Mouse (Mus musculus) limb, embryonic 15.5 days (tissue): ENCODE data around the gene Cmtm1. TPM values are rescaled to one million over a fixed set of nuclear protein-coding genes. Genes with fewer than 3 reads are reported as not detected.
"Not testable (repeated sequence)": the region's sequence is repeated elsewhere in the genome, so short reads cannot be mapped to it uniquely, and the experiment has no call there.

Experiments used
- ATAC-seq: fragments of 200-750 bp; cut with Nextera tagmentation; 2 replicates; pipeline ENCODE4 v1.8.0; 2017; ENCODE audit warnings: low read depth, moderate TSS enrichment; ENCODE audit not compliant: insufficient number of reproducible peaks, low FRiP score, low TSS enrichment
- H3K27ac ChIP-seq: fragments of 300-500 bp; sonication (generic); 2 replicates; pipeline ENCODE4 v1.5.1; 2015; ENCODE audit warnings: moderate library complexity, mild to moderate bottlenecking, inconsistent platforms
- H3K27me3 ChIP-seq: fragments of 300-500 bp; sonication (generic); 2 replicates; pipeline ENCODE4 v1.6.1; 2015; ENCODE audit warnings: inconsistent platforms
- H3K36me3 ChIP-seq: fragments of 300-500 bp; sonication (generic); 2 replicates; pipeline ENCODE4 v1.6.1; 2015; ENCODE audit warnings: inconsistent platforms
- H3K4me1 ChIP-seq: fragments of 300-500 bp; sonication (generic); 2 replicates; pipeline ENCODE4 v1.6.1; 2015; ENCODE audit warnings: inconsistent platforms
- H3K4me2 ChIP-seq: fragments of 300-500 bp; sonication (generic); 2 replicates; pipeline ENCODE4 v1.6.1; 2015; ENCODE audit warnings: mild to moderate bottlenecking, inconsistent platforms
- H3K4me3 ChIP-seq: fragments of 300-500 bp; sonication (generic); 2 replicates; pipeline ENCODE4 v1.5.1; 2015; ENCODE audit warnings: mild to moderate bottlenecking, inconsistent platforms
- H3K9ac ChIP-seq: fragments of 300-500 bp; sonication (generic); 2 replicates; pipeline ENCODE4 v1.6.1; 2015; ENCODE audit warnings: inconsistent platforms
- H3K9me3 ChIP-seq: fragments of 300-500 bp; sonication (generic); 2 replicates; pipeline ENCODE4 v1.6.1; 2016; ENCODE audit warnings: inconsistent platforms
- WGBS: fragments of 180-500 bp; shearing (Covaris S2); methylation state at CpG from one replicate; pipeline ENCODE4 v1.1.7; 2015; 5-methylcytosine and 5-hydroxymethylcytosine counted together
- polyA plus RNA-seq: library from polyadenylated mRNA; unstranded; fragments of >200 nt; fragmentation: Nextera tagmentation; extraction: Ambion mirVana; gene quantifications from 2 replicates; pipeline ENCODE4 v1.2.1, GENCODE M21; 2015

Gene Cmtm1
- polyA plus RNA-seq, 1 experiment from 2014 or later, result not detected

DNA sequence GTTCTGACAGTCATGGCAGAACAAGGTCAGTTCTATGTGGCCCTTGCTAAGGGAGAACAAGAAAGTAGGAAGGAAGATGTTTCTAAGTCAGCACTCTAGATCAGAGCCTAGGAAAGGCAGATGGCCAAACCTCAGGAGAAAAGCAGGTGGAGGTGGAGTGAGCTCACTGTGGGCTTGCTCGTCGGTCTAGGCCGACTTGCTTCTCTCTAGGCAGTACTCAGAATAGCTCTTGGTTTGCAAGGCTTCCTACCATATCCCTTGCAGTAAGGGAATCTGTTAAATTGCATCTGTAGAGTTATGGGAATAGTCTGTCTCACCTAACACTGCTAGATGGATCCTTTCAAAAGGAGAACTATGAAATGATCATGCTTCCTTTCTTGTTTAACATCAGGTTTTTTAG lies 2.1 kb upstream of the Cmtm1 start:
- H3K9me3 ChIP-seq, H3K9ac ChIP-seq, H3K27ac ChIP-seq, H3K4me2 ChIP-seq, H3K27me3 ChIP-seq, H3K4me3 ChIP-seq, H3K4me1 ChIP-seq, H3K36me3 ChIP-seq, ATAC-seq: not testable (repeated sequence)
- WGBS, result 91% methylated on average over 3 of the region's 3 CpGs

GRCm38 (mm10) chr8:104308341-104308740 lies 1.6 kb downstream of the Cmtm1 start:
- not testable (repeated sequence) for H3K4me3 ChIP-seq, H3K27ac ChIP-seq, H3K36me3 ChIP-seq, H3K9ac ChIP-seq, H3K27me3 ChIP-seq, H3K4me1 ChIP-seq, H3K4me2 ChIP-seq, ATAC-seq, H3K9me3 ChIP-seq
- WGBS, result 55% methylated on average over 6 of the region's 6 CpGs

DNA sequence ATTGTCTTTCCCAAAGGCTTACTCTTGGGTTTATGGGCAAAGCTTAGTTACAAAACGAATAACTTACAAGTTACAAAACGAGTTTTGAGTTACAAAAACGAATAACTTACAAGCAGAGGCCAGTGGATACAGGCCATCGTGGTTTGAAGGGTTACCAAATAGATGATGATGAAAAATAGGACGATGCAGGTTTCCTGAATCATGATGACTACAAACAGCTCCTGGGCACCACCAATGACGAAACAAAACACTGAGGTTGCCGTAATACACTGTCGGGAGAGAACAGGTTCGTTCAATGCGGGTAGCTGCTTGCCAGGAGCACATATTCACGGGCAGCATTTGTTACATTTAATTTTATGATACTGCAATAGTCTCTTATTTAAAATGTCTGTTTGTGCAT lies 5.0 kb downstream of the Cmtm1 start:
- 81% methylated on average over 11 of the region's 11 CpGs for WGBS

GRCm38 (mm10) chr8:104302536-104302935 lies 7.4 kb downstream of the Cmtm1 start:
- H3K9ac ChIP-seq, ATAC-seq, H3K27me3 ChIP-seq, H3K27ac ChIP-seq, H3K4me3 ChIP-seq, H3K4me1 ChIP-seq, H3K36me3 ChIP-seq, H3K9me3 ChIP-seq, H3K4me2 ChIP-seq: not testable (repeated sequence)
- WGBS, result 93% methylated on average over 4 of the region's 4 CpGs

More for the DNA sequence above, 5.0 kb downstream of the Cmtm1 start:
- H3K27ac ChIP-seq, result no peak overlapping the region
- H3K4me1 ChIP-seq, result no peaks in the 10 kb centered on the region
- H3K9me3 ChIP-seq, result no peaks in the 10 kb centered on the region
- no peak overlapping the region for H3K4me2 ChIP-seq
- H3K4me3 ChIP-seq, result no peak overlapping the region
- H3K27me3 ChIP-seq, result no peaks in the 10 kb centered on the region
- ATAC-seq, result no peak
- H3K9ac ChIP-seq, result no peak overlapping the region
- no peaks in the 10 kb centered on the region for H3K36me3 ChIP-seq

DNA sequence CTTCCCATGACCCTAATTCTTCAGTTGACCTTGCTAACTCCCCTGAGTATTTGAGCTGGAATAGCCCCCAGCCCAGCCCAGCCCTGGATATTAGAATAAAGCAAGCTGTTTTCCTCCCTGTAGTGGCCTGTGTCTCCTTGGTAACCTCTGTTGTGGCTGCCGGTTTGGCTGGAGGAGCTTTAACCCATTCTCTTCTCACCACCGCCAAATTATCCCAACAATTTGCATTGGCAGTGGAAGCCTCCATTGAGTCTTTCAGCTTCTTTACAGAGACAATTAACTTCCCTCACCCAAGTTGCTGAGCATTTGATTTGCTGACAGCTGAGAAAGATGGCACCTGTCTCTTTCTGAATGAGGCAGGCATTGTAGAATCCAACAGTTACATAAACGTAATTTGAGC lies 8.4 kb downstream of the Cmtm1 start:
- 20% methylated on average over 3 of the region's 3 CpGs for WGBS
- not testable (repeated sequence) for H3K27me3 ChIP-seq, H3K4me2 ChIP-seq, ATAC-seq, H3K9ac ChIP-seq, H3K4me1 ChIP-seq, H3K4me3 ChIP-seq, H3K9me3 ChIP-seq, H3K36me3 ChIP-seq, H3K27ac ChIP-seq

- H3K4me3 ChIP-seq, result no peak overlapping the region
- H3K27ac ChIP-seq, result no peak overlapping the region
- H3K36me3 ChIP-seq, result no peaks in the 10 kb centered on the region
- no peaks in the 10 kb centered on the region for H3K9me3 ChIP-seq
- H3K4me2 ChIP-seq, result no peak overlapping the region
- H3K9ac ChIP-seq, result no peak overlapping the region
- no peaks in the 10 kb centered on the region for H3K27me3 ChIP-seq
- ATAC-seq, result no peak
- 88% methylated on average over 1 of the region's 1 CpGs for WGBS
- H3K4me1 ChIP-seq, result no peaks in the 10 kb centered on the region
Observed at GRCm38 (mm10) chr8:104294396-104294795, 15.5 kb downstream of the Cmtm1 start.

GRCm38 (mm10) chr8:104293081-104293480 lies 16.9 kb downstream of the Cmtm1 start, which contains the start of gene Cmtm2a:
Gene Cmtm2a (minus strand): TSS chr8:104293181.
- WGBS, result 85% methylated on average over 12 of the region's 12 CpGs
- not testable (repeated sequence) for H3K27ac ChIP-seq, H3K4me1 ChIP-seq, H3K27me3 ChIP-seq, H3K9me3 ChIP-seq, H3K36me3 ChIP-seq, H3K9ac ChIP-seq, H3K4me2 ChIP-seq, H3K4me3 ChIP-seq, ATAC-seq

DNA sequence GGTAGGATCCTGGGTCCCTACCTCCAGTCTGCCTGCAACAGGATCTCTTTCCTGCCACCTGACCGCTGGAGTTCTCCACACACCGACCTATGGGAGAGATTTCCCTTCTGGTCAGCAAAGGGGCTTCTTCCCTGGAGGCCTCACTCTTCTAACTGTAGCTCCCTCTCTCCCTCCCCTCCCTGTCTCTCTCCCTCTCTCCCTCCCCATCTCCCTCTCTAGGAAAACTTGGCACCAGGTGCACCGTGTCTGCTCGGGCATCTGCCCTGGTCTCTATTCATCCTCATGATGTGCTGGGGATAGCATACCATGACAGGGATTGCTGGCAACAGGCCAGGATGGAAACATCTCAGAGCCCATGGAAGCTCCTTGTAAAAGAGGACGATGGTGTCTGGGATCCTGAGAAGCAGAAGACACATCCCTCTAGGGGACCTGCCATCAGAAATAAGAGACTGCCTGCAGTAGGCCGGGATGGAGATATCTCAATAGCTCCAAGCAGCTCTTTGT lies 41.0 kb downstream of the Cmtm1 start:
- peaks cover 7% of the 10 kb centered on the region for H3K36me3 ChIP-seq
- 86% methylated on average over 6 of the region's 6 CpGs for WGBS
- no peaks in the 10 kb centered on the region for H3K9me3 ChIP-seq
- H3K4me1 ChIP-seq, result no peaks in the 10 kb centered on the region
- H3K4me2 ChIP-seq, result no peak overlapping the region
- H3K27me3 ChIP-seq, result no peaks in the 10 kb centered on the region
- no peak for ATAC-seq
- H3K9ac ChIP-seq, result no peak overlapping the region
- H3K27ac ChIP-seq, result no peak overlapping the region
- no peak overlapping the region for H3K4me3 ChIP-seq

DNA sequence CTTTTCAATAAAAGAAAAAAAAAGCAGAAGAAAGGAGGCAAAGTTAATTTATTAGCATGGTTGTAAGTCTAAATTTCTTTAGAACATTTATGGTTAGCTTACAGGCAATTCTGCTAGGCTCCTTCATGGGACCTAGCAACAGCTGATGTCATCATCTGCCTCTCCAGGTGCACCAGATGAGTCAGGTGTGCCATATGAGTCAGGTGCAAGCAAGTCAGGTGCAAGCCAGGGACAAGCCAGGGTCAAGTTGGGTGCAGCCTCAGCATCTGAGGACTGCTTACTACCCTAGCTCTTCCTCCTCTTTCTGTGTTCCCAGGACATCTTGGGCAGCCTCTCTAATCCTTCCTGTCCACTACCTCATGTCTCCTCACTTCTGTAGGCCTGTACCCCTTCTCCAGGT lies 41.6 kb downstream of the Cmtm1 start:
- H3K4me3 ChIP-seq, result no peak overlapping the region
- no peak overlapping the region for H3K27ac ChIP-seq
- no peak overlapping the region for H3K4me2 ChIP-seq
- H3K27me3 ChIP-seq, result no peaks in the 10 kb centered on the region
- H3K4me1 ChIP-seq, result no peaks in the 10 kb centered on the region
- no peak for ATAC-seq
- H3K9ac ChIP-seq, result no peak overlapping the region
- H3K9me3 ChIP-seq, result no peaks in the 10 kb centered on the region
- peaks cover 13% of the 10 kb centered on the region for H3K36me3 ChIP-seq

DNA sequence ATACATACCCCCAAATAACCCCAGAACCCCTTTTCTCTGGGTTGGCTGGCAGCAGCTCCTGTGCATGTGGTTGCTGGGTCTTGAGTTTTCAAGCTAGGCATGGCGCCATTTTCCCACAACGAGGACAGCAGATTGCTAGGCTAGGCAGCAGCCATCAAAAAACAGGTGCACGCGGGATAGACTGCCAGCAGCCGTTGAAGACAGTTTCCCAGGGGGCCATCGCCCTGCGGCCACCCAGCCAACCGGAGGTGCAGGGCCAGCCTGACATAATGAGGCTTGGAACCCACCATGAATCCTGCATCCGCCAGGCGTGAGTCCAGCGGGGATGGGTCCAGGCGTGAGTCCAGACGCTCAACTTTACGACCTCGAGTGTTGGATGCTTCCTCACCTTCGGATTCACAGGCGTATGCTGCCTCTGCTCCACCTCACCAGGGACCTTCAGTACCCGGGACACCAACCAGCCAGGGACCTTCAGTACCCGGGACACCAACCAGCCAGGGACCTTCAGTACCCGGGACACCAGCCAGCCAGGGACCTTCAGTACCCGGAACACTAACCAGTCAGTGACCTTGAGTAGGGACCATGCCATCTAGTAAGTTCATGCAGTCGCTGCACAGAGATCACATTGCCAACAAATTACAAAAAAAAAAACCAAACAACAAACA lies 45.5 kb downstream of the Cmtm1 start:
- not testable (repeated sequence) for H3K27ac ChIP-seq, H3K9ac ChIP-seq, H3K9me3 ChIP-seq, H3K4me1 ChIP-seq, H3K4me2 ChIP-seq, H3K27me3 ChIP-seq, H3K4me3 ChIP-seq, ATAC-seq
- 97% methylated on average over 22 of the region's 22 CpGs for WGBS
- peaks cover 24% of the 10 kb centered on the region for H3K36me3 ChIP-seq

GRCm38 (mm10) chr8:104261802-104262201 lies 48.1 kb downstream of the Cmtm1 start:
- H3K36me3 ChIP-seq, result peaks cover 47% of the 10 kb centered on the region
- not testable (repeated sequence) for H3K4me3 ChIP-seq, ATAC-seq, H3K9me3 ChIP-seq, H3K4me2 ChIP-seq, H3K27ac ChIP-seq, H3K4me1 ChIP-seq, H3K27me3 ChIP-seq, H3K9ac ChIP-seq
- 97% methylated on average over 5 of the region's 5 CpGs for WGBS

GRCm38 (mm10) chr8:104253016-104253415 lies 56.9 kb downstream of the Cmtm1 start:
- no peak overlapping the region for H3K4me3 ChIP-seq
- H3K9me3 ChIP-seq, result no peaks in the 10 kb centered on the region
- WGBS, result 90% methylated on average over 3 of the region's 3 CpGs
- H3K4me1 ChIP-seq, result peaks cover 13% of the 10 kb centered on the region
- H3K9ac ChIP-seq, result no peak overlapping the region
- H3K36me3 ChIP-seq, result peaks cover 10% of the 10 kb centered on the region
- no peak overlapping the region for H3K4me2 ChIP-seq
- no peak for ATAC-seq
- no peak overlapping the region for H3K27ac ChIP-seq
- no peaks in the 10 kb centered on the region for H3K27me3 ChIP-seq

DNA sequence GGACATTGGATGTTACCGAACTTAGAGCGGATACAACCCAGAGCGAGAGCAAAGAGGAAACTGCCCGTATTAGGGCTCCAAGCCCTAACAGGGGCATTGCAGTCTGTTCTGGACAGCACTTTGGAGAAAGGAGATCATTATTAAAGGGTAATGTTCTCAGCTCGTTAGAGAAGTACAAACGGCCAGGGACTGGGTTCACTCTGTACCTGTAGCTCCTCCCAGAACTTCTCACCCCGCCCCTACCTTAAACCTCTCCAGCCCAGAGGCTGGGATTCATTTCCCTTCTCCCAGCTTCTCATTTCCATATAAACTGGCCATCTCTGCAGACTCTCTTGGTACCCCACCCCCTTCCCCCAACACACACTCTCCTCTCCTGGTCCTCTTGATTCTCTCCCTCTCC lies 58.5 kb downstream of the Cmtm1 start:
- H3K4me1 ChIP-seq, result peaks cover 23% of the 10 kb centered on the region
- H3K9me3 ChIP-seq, result no peaks in the 10 kb centered on the region
- H3K36me3 ChIP-seq, result no peaks in the 10 kb centered on the region
- H3K4me3 ChIP-seq, result peak overlapping the region; percentile 71
- ATAC-seq, result no peak
- peak overlapping the region; percentile 79 for H3K4me2 ChIP-seq
- under 1% methylated on average over 7 of the region's 7 CpGs for WGBS
- no peaks in the 10 kb centered on the region for H3K27me3 ChIP-seq
- peak overlapping the region; percentile 49; the same call in 1 of the 2 replicates for H3K9ac ChIP-seq
- H3K27ac ChIP-seq, result peak overlapping the region; percentile 89
